Mouse (Mus musculus): ENCODE results near the gene Pnmal2.

The Pnmal2 gene

GRCm38 (mm10) chr7:16944061-16944807, at the start of gene Pnmal2:
Gene Pnmal2, plus strand, starts transcription at chr7:16944682.
- WGBS = 16% methylated on average over 36 of the region's 36 CpGs

- 1% methylated on average over 24 of the region's 24 CpGs for WGBS
Observed at GRCm38 (mm10) chr7:16895000-16895399, 49.5 kb upstream of the Pnmal2 start.

- WGBS = 41% methylated on average over 10 of the region's 10 CpGs
Observed at GRCm38 (mm10) chr7:16895511-16895910, 49.0 kb upstream of the Pnmal2 start.

- WGBS = 43% methylated on average over 5 of the region's 5 CpGs
Observed at GRCm38 (mm10) chr7:16900526-16900925, 44.0 kb upstream of the Pnmal2 start.

- WGBS = 83% methylated on average over 2 of the region's 2 CpGs
Observed at GRCm38 (mm10) chr7:16903439-16903955, 41.0 kb upstream of the Pnmal2 start.

GRCm38 (mm10) chr7:16904120-16904675, 40.3 kb upstream of the Pnmal2 start:
- WGBS = 73% methylated on average over 7 of the region's 10 CpGs

- 68% methylated on average over 9 of the region's 9 CpGs for WGBS
Observed at GRCm38 (mm10) chr7:16905491-16906021, 38.9 kb upstream of the Pnmal2 start.

- 55% methylated on average over 6 of the region's 6 CpGs for WGBS
Observed at GRCm38 (mm10) chr7:16906281-16906680, 38.2 kb upstream of the Pnmal2 start, which contains the start of gene Ptgir. Gene Ptgir, plus strand, starts transcription at chr7:16906490.

GRCm38 (mm10) chr7:16906889-16907559, 37.5 kb upstream of the Pnmal2 start:
- 96% methylated on average over 41 of the region's 41 CpGs for WGBS

GRCm38 (mm10) chr7:16907842-16908241, 36.6 kb upstream of the Pnmal2 start:
- 83% methylated on average over 7 of the region's 7 CpGs for WGBS

- 72% methylated on average over 11 of the region's 11 CpGs for WGBS
Observed at GRCm38 (mm10) chr7:16908367-16908766, 36.1 kb upstream of the Pnmal2 start.

GRCm38 (mm10) chr7:16908859-16909258, 35.6 kb upstream of the Pnmal2 start:
- 84% methylated on average over 11 of the region's 11 CpGs for WGBS

GRCm38 (mm10) chr7:16909909-16910308, 34.6 kb upstream of the Pnmal2 start:
- WGBS = 59% methylated on average over 10 of the region's 10 CpGs

- WGBS = 93% methylated on average over 3 of the region's 3 CpGs
Observed at GRCm38 (mm10) chr7:16911904-16912303, 32.6 kb upstream of the Pnmal2 start.

- WGBS = 90% methylated on average over 6 of the region's 6 CpGs
Observed at GRCm38 (mm10) chr7:16912360-16912759, 32.1 kb upstream of the Pnmal2 start.

GRCm38 (mm10) chr7:16913806-16914452, 30.6 kb upstream of the Pnmal2 start:
- 17% methylated on average over 10 of the region's 10 CpGs for WGBS

- 72% methylated on average over 18 of the region's 18 CpGs for WGBS
Observed at GRCm38 (mm10) chr7:16914453-16915343, 29.8 kb upstream of the Pnmal2 start.

- WGBS = 75% methylated on average over 32 of the region's 32 CpGs
Observed at GRCm38 (mm10) chr7:16915461-16916340, 28.8 kb upstream of the Pnmal2 start.

- 59% methylated on average over 30 of the region's 30 CpGs for WGBS
Observed at GRCm38 (mm10) chr7:16916342-16917265, 27.9 kb upstream of the Pnmal2 start.

Measured in cerebral cortex, adult 2 months (tissue).